Mouse (Mus musculus) bone marrow macrophage, adult 2 months (primary cell): ENCODE data around the gene AC129217.1. TPM values are rescaled to one million over a fixed set of nuclear protein-coding genes. Genes with fewer than 3 reads are reported as not detected.
"Not testable (repeated sequence)": the region's sequence is repeated elsewhere in the genome, so short reads cannot be mapped to it uniquely, and the experiment has no call there.

ENCODE experiments used
- H3K27ac ChIP-seq: 2 replicates; pipeline ENCODE4 v1.5.1; 2012; ENCODE audit warnings: low read depth, low read length; ENCODE audit not compliant: insufficient read depth
- H3K4me1 ChIP-seq: 2 replicates; pipeline ENCODE4 v1.6.1; 2012; ENCODE audit warnings: low read length; ENCODE audit not compliant: control insufficient read depth, insufficient read depth
- H3K4me3 ChIP-seq: 2 replicates; pipeline ENCODE4 v1.5.1; 2012; ENCODE audit warnings: mild to moderate bottlenecking, low read length, moderate library complexity; ENCODE audit not compliant: insufficient read depth
- CTCF ChIP-seq: IDR thresholded peaks from 2 replicates; pipeline ENCODE4 v1.5.1; 2012; ENCODE audit warnings: low read depth, mild to moderate bottlenecking, low read length, moderate library complexity
- POLR2A ChIP-seq: IDR thresholded peaks from 2 replicates; pipeline ENCODE4 v1.6.1; 2012; ENCODE audit warnings: mild to moderate bottlenecking, low read depth, low read length, borderline replicate concordance
- polyA plus RNA-seq: library from polyadenylated mRNA; stranded (reverse); fragments of >200 nt; gene quantifications from 2 replicates; pipeline ENCODE4 v1.2.4, GENCODE M21; 2012; ENCODE audit not compliant: missing spikeins, insufficient read depth, insufficient read length

Gene AC129217.1
- polyA plus RNA-seq, 1 experiment, result 59.2 TPM

GRCm38 (mm10) chr19:8822696-8823095 lies 6.9 kb upstream of the AC129217.1 start:
- no peak overlapping the region for H3K4me3 ChIP-seq
- peaks cover 12% of the 10 kb centered on the region for H3K4me1 ChIP-seq
- no peak overlapping the region for H3K27ac ChIP-seq
- TF ChIP-seq CTCF, result no peak
- no peak for TF ChIP-seq POLR2A

DNA sequence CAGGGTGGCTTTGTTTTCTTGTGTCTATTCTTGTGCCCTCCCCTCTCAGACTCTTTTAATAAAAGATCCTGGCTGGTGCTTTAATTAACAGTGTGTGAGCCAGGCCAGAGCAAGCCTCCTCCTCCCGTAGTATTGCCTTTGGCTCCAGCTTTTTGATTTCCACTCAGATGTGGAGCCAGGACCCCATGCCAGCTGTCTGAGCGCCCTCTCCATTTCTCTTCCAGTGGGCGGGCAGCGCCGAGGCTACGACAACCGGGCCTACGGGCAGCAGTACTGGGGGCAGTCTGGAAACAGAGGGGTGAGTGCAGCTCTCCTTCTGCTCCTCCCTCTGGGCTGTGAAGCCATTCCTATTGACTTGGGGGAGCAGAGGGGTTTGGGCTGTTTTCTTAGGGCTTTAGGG lies 1.1 kb downstream of the AC129217.1 start:
- no peak for TF ChIP-seq CTCF
- no peak for TF ChIP-seq POLR2A
- Histone ChIP-seq H3K27ac (no peak overlapping the region), H3K4me3 (no peak overlapping the region), H3K4me1 (peaks cover 33% of the 10 kb centered on the region)

DNA sequence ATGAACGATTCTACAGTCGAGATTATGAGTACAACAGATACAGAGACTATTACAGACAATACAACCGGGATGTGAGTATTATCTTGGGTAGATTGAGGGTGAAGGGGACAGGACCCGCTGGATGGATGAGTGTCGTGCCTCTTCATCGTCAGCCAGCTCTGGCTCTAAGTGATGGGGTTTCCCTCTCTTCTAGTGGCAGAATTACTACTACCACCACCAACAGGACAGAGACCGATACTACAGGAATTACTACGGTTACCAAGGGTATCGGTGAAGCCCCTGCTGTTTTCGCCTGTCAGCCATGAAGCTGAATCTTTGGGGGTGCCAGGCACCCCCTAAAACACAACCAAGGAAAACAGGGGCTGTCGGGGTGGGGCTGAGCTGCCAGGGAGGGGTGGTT lies 1.7 kb downstream of the AC129217.1 start:
- Histone ChIP-seq H3K27ac (no peak overlapping the region), H3K4me1 (peaks cover 33% of the 10 kb centered on the region), H3K4me3 (no peak overlapping the region)
- TF ChIP-seq POLR2A (no peak), CTCF (no peak)

- 0 out of 2 replicates have a peak overlapping the region, but pooled peaks have one; percentile 3 for H3K27ac ChIP-seq
Measured at GRCm38 (mm10) chr19:8832971-8833370, 3.4 kb downstream of the AC129217.1 start.

GRCm38 (mm10) chr19:8836327-8836726 lies 6.8 kb downstream of the AC129217.1 start:
- H3K4me1 ChIP-seq, result peaks cover 32% of the 10 kb centered on the region
- H3K4me3 ChIP-seq, H3K27ac ChIP-seq: not testable (repeated sequence)

More at GRCm38 (mm10) chr19:8832971-8833370, 3.4 kb downstream of the AC129217.1 start:
- no peak for TF ChIP-seq CTCF
- TF ChIP-seq POLR2A, result no peak
- H3K4me3 ChIP-seq, result no peak overlapping the region
- peaks cover 38% of the 10 kb centered on the region for H3K4me1 ChIP-seq

- TF ChIP-seq CTCF, result peak; percentile 47
- TF ChIP-seq POLR2A, result no peak
- Histone ChIP-seq H3K4me3 (peak within 1 kb of the TSS; percentile 66), H3K27ac (peak within 1 kb of the TSS; percentile 77), H3K4me1 (peaks cover 38% of the 10 kb centered on the region)
Measured at GRCm38 (mm10) chr19:8837251-8837791, 7.7 kb downstream of the AC129217.1 start, which contains the start of gene Bscl2. Gene Bscl2, plus strand, starts transcription at chr19:8837467.

- TF ChIP-seq CTCF (no peak), POLR2A (no peak)
- H3K4me3 ChIP-seq, result peak overlapping the region; percentile 66
- peaks cover 37% of the 10 kb centered on the region for H3K4me1 ChIP-seq
- no peak overlapping the region for H3K27ac ChIP-seq
Measured at GRCm38 (mm10) chr19:8838041-8838730, 8.6 kb downstream of the AC129217.1 start.

DNA sequence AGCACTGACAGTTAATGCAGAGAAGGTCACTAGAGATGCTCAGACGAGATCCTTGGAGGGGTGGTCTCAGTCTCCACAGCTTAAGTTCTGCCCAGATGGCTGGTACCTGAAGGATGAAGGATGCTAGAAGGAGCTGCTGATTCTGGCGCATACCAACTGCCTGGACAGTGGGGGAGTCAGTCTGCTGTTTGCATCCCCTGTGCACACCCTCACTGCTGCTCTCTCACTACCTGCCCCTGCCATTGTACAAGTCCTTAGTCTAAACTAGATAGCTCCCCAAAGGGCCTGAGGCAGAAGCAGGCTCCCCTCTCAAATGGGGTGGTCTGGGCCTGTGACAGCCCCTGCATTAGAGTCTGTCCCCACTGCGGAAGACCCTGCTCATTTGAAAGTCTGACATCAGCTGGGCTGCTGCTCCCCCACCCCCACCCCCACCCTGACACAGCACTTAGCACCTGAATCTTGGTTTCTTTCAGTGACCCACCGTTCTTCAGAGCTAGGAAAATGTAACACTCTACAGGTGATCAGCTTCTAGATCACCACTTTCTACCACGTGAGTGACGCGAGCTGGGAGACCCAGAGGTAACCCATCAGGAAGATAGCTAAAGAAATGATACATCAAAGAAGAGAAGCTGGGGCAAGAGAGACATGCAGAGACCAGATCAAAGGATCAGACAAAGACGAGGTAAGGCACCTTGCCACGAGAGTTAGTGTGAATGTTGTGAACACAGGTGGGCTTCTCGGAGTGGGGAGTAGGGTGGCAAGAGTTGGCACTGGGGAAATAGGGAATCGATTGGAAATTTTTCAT lies 9.7 kb downstream of the AC129217.1 start, which contains the start of gene Gng3:
Gng3 (minus strand) TSS at position 92 of the 805 bp plus-strand sequence.
- no peak within 1 kb of the TSS for H3K27ac ChIP-seq

GRCm38 (mm10) chr19:8839908-8840791 lies 10.6 kb downstream of the AC129217.1 start:
- Histone ChIP-seq H3K4me1 (peaks cover 51% of the 10 kb centered on the region), H3K27ac (peak overlapping the region; percentile 46), H3K4me3 (peak overlapping the region; percentile 83)
- no peak for TF ChIP-seq CTCF
- peak; percentile 91 for TF ChIP-seq POLR2A

More for the DNA sequence above, 9.7 kb downstream of the AC129217.1 start, which contains the start of gene Gng3:
- Histone ChIP-seq H3K4me3 (peak within 1 kb of the TSS; percentile 66), H3K4me1 (peaks cover 46% of the 10 kb centered on the region)
- no peak for TF ChIP-seq POLR2A
- TF ChIP-seq CTCF, result no peak
